In the genomic region with DNA sequence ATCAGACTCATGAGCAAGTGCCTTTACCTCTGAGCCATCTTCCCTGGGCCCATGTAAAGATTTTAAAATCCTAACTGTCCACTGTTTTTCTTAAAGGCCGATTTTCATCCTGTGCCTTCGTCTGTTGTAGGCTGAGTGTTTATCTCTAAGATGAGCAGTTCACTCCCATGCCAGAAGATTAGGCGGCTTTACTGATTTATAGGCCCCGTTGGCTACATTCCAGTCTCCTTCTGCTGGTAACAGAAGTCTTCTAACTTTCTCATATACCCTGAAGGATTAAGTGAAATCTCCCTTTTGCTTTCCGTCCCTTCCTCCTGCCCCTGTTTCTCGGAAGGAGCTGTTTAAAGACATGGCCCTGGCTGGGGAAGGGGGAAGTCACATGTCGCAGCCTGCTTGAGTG, we compare ENCODE assay signal across 14 mouse cellular contexts. TPM values are rescaled to one million over a fixed set of nuclear protein-coding genes. Genes with fewer than 3 reads are reported as not detected.
DNase-seq lines count a peak whose midpoint lies in the region; ATAC-seq lines count a peak whose summit lies in the region.
"Had no signal": no experiment of that assay in that cellular context is flagged by ENCODE, and none has a peak within 500 bp of the region (broad histone marks: within the 10 kb centered on the region; RNA-seq: fewer than 3 reads in every experiment).

No protein-coding gene starts in this region.

- H3K27ac ChIP-seq in embryonic facial prominence, embryonic 14.5 days (replicated peaks; ENCODE audit: low read depth, low read length) = no peak overlapping the region
- H3K27ac ChIP-seq in embryonic facial prominence, embryonic 10.5 days (replicated peaks) = no peak overlapping the region
- no peak overlapping the region; the same call in 1 of the 2 replicates for H3K27ac ChIP-seq in kidney, embryonic 16.5 days (ENCODE audit: low read length)
- H3K27ac ChIP-seq in kidney, embryonic 14.5 days (ENCODE audit: low read depth, low read length) = no peak overlapping the region
- no peak overlapping the region for H3K27ac ChIP-seq in hindbrain, embryonic 16.5 days (ENCODE audit: low read depth, low read length)
- H3K27ac ChIP-seq in forebrain, embryonic 10.5 days = no peak overlapping the region
- H3K27ac ChIP-seq: forebrain, embryonic 13.5 days; liver, embryonic 14.5 days; neural tube, embryonic 15.5 days had no signal

- H3K4me1 ChIP-seq in embryonic facial prominence, embryonic 14.5 days (ENCODE audit: control insufficient read depth, insufficient read depth, low read length) = no peaks in the 10 kb centered on the region
- H3K4me1 ChIP-seq in embryonic facial prominence, embryonic 10.5 days = peaks cover 10% of the 10 kb centered on the region; the same call in 1 of the 2 replicates
- peaks cover 22% of the 10 kb centered on the region for H3K4me1 ChIP-seq in kidney, embryonic 16.5 days (ENCODE audit: insufficient read depth, low read length)
- H3K4me1 ChIP-seq in kidney, embryonic 14.5 days (ENCODE audit: control insufficient read depth, insufficient read depth, low read length) = peaks cover 10% of the 10 kb centered on the region; the same call in 1 of the 2 replicates
- peaks cover 4% of the 10 kb centered on the region for H3K4me1 ChIP-seq in hindbrain, embryonic 16.5 days (ENCODE audit: control insufficient read depth, insufficient read depth, low read depth, low read length)
- peaks cover 12% of the 10 kb centered on the region for H3K4me1 ChIP-seq in forebrain, embryonic 10.5 days

- no peak overlapping the region; the same call in 1 of the 2 replicates for H3K4me2 ChIP-seq in embryonic facial prominence, embryonic 14.5 days (ENCODE audit: low read depth, low read length)
- H3K4me2 ChIP-seq in kidney, embryonic 16.5 days (replicated peaks; ENCODE audit: low read depth, low read length) = peak overlapping the region; percentile 11; the same call in 1 of the 2 replicates
- no peak overlapping the region for H3K4me2 ChIP-seq in kidney, embryonic 14.5 days (replicated peaks; ENCODE audit: low read depth, low read length)
- H3K4me2 ChIP-seq in hindbrain, embryonic 16.5 days (ENCODE audit: low read length) = no peak overlapping the region
- H3K4me2 ChIP-seq: forebrain, embryonic 13.5 days; neural tube, embryonic 15.5 days had no signal

- H3K4me3 ChIP-seq in embryonic facial prominence, embryonic 14.5 days (ENCODE audit: low read depth, low read length) = no peak overlapping the region
- no peak overlapping the region for H3K4me3 ChIP-seq in embryonic facial prominence, embryonic 10.5 days
- H3K4me3 ChIP-seq in kidney, embryonic 16.5 days (ENCODE audit: low read length) = no peak overlapping the region
- H3K4me3 ChIP-seq in kidney, embryonic 14.5 days (ENCODE audit: low read length) = no peak overlapping the region
- no peak overlapping the region for H3K4me3 ChIP-seq in hindbrain, embryonic 16.5 days (ENCODE audit: low read length)
- H3K4me3 ChIP-seq in forebrain, embryonic 10.5 days = no peak overlapping the region
- H3K4me3 ChIP-seq: forebrain, embryonic 13.5 days; neural tube, embryonic 15.5 days had no signal

- WGBS in embryonic facial prominence, embryonic 14.5 days = 42% methylated on average over 7 of the region's 7 CpGs
- WGBS in embryonic facial prominence, embryonic 10.5 days = 55% methylated on average over 7 of the region's 7 CpGs
- 25% methylated on average over 7 of the region's 7 CpGs for WGBS in kidney, embryonic 16.5 days
- WGBS in kidney, embryonic 14.5 days = 22% methylated on average over 7 of the region's 7 CpGs
- 63% methylated on average over 7 of the region's 7 CpGs for WGBS in hindbrain, embryonic 16.5 days
- WGBS in forebrain, embryonic 10.5 days = 55% methylated on average over 7 of the region's 7 CpGs

- DNase-seq in embryonic facial prominence, embryonic 14.5 days (ENCODE audit: low spot score) = peak; percentile 63
- no peak for DNase-seq in embryonic facial prominence, embryonic 10.5 days (ENCODE audit: low spot score)
- peak; percentile 40 for DNase-seq in retina, postnatal 1 day
- DNase-seq in retina, embryonic 14.5 days (ENCODE audit: low spot score) = no peak
- no peak for DNase-seq in forebrain, embryonic 10.5 days (ENCODE audit: extremely low spot score, low spot score)
- DNase-seq: adrenal gland, adult 8-10 months; cerebellum, adult 9-11 months; thymus, postnatal 25 days had no signal

- H3K36me3 ChIP-seq in embryonic facial prominence, embryonic 14.5 days (ENCODE audit: control insufficient read depth, insufficient read depth, low read length) = no peaks in the 10 kb centered on the region
- no peaks in the 10 kb centered on the region for H3K36me3 ChIP-seq in embryonic facial prominence, embryonic 10.5 days (replicated peaks)
- H3K36me3 ChIP-seq in kidney, embryonic 16.5 days (ENCODE audit: insufficient read depth, low read length) = no peaks in the 10 kb centered on the region
- H3K36me3 ChIP-seq in kidney, embryonic 14.5 days (ENCODE audit: control insufficient read depth, insufficient read depth, low read length) = no peaks in the 10 kb centered on the region
- H3K36me3 ChIP-seq in hindbrain, embryonic 16.5 days (ENCODE audit: control insufficient read depth, insufficient read depth, low read length) = no peaks in the 10 kb centered on the region
- no peaks in the 10 kb centered on the region for H3K36me3 ChIP-seq in forebrain, embryonic 10.5 days (replicated peaks)
- H3K36me3 ChIP-seq: neural tube, embryonic 15.5 days had no signal

- H3K27me3 ChIP-seq in embryonic facial prominence, embryonic 14.5 days (replicated peaks; ENCODE audit: control insufficient read depth, insufficient read depth, low read length) = peaks cover 22% of the 10 kb centered on the region
- peaks cover 57% of the 10 kb centered on the region for H3K27me3 ChIP-seq in embryonic facial prominence, embryonic 10.5 days (replicated peaks; ENCODE audit: low read depth, poor library complexity, severe bottlenecking)
- H3K27me3 ChIP-seq in kidney, embryonic 16.5 days (ENCODE audit: insufficient read depth, low read length) = peaks cover 10% of the 10 kb centered on the region; the same call in 1 of the 2 replicates
- H3K27me3 ChIP-seq in kidney, embryonic 14.5 days (ENCODE audit: control insufficient read depth, insufficient read depth, low read length) = peaks cover 19% of the 10 kb centered on the region
- H3K27me3 ChIP-seq in hindbrain, embryonic 16.5 days (replicated peaks; ENCODE audit: control insufficient read depth, insufficient read depth, low read length) = peaks cover 15% of the 10 kb centered on the region
- H3K27me3 ChIP-seq in forebrain, embryonic 10.5 days (ENCODE audit: poor library complexity, severe bottlenecking) = peaks cover 59% of the 10 kb centered on the region

- H3K9me3 ChIP-seq in embryonic facial prominence, embryonic 14.5 days (ENCODE audit: control insufficient read depth, low read length) = no peaks in the 10 kb centered on the region
- no peaks in the 10 kb centered on the region for H3K9me3 ChIP-seq in embryonic facial prominence, embryonic 10.5 days
- no peaks in the 10 kb centered on the region for H3K9me3 ChIP-seq in kidney, embryonic 16.5 days (ENCODE audit: low read length)
- no peaks in the 10 kb centered on the region for H3K9me3 ChIP-seq in kidney, embryonic 14.5 days (ENCODE audit: control insufficient read depth, low read length)
- no peaks in the 10 kb centered on the region for H3K9me3 ChIP-seq in hindbrain, embryonic 16.5 days (ENCODE audit: control insufficient read depth, low read length)
- no peaks in the 10 kb centered on the region for H3K9me3 ChIP-seq in forebrain, embryonic 10.5 days
- H3K9me3 ChIP-seq: forebrain, embryonic 13.5 days; neural tube, embryonic 15.5 days had no signal

- ATAC-seq in embryonic facial prominence, embryonic 14.5 days (ENCODE audit: low read depth) = no peak
- no peak for ATAC-seq in kidney, embryonic 16.5 days (ENCODE audit: low FRiP score, low TSS enrichment)
- no peak for ATAC-seq in kidney, embryonic 14.5 days (ENCODE audit: low FRiP score, low TSS enrichment)
- no peak for ATAC-seq in hindbrain, embryonic 16.5 days
- ATAC-seq: forebrain, embryonic 13.5 days had no signal

- H3K9ac ChIP-seq in embryonic facial prominence, embryonic 14.5 days (ENCODE audit: low read depth, low read length) = no peak overlapping the region
- no peak overlapping the region for H3K9ac ChIP-seq in kidney, embryonic 16.5 days (replicated peaks; ENCODE audit: low read length)
- H3K9ac ChIP-seq in kidney, embryonic 14.5 days (ENCODE audit: low read depth, low read length) = no peak overlapping the region
- no peak overlapping the region for H3K9ac ChIP-seq in hindbrain, embryonic 16.5 days (ENCODE audit: low read depth, low read length)
- H3K9ac ChIP-seq: forebrain, embryonic 13.5 days; liver, embryonic 14.5 days; neural tube, embryonic 15.5 days had no signal

RNA-seq across cellular contexts. Expression of a gene that starts 2.8 kb away (rescaled TPM):
- polyA plus RNA-seq in embryonic facial prominence, embryonic 14.5 days (2014; fragmentation: Nextera tagmentation; extraction: Ambion mirVana) = 11.5 and 12.0 TPM in 2 replicates
- polyA plus RNA-seq in embryonic facial prominence, embryonic 10.5 days (2016; fragmentation: Nextera tagmentation; extraction: Ambion mirVana) = 0.40 and 0.72 TPM in 2 replicates
- polyA plus RNA-seq in kidney, embryonic 16.5 days (2015; fragmentation: Nextera tagmentation; extraction: Ambion mirVana) = 2.8 TPM in 2 replicates
- 1.4 and 3.5 TPM in 2 replicates for polyA plus RNA-seq in kidney, embryonic 14.5 days (2014; fragmentation: Nextera tagmentation; extraction: Ambion mirVana)
- 1.2 and 1.8 TPM in 2 replicates for polyA plus RNA-seq in hindbrain, embryonic 16.5 days (2015; fragmentation: Nextera tagmentation; extraction: Ambion mirVana)
- 0.31 and 0.40 TPM in 2 replicates for polyA plus RNA-seq in forebrain, embryonic 10.5 days (2016; fragmentation: Nextera tagmentation; extraction: Ambion mirVana)

Comparison
In these comparisons a context has a peak if more than half of its experiments do, and no peak if none do; other contexts are left out.
1. DNase-seq: peak in embryonic facial prominence, embryonic 14.5 days (single experiment) and retina, postnatal 1 day (single experiment); none in embryonic facial prominence, embryonic 10.5 days (single experiment), retina, embryonic 14.5 days (single experiment) and forebrain, embryonic 10.5 days (single experiment).